Mouse (Mus musculus) spleen, adult 12 weeks (tissue): Measurements from ENCODE around the gene Irf1.
"Not testable (repeated sequence)": the region's sequence is repeated elsewhere in the genome, so short reads cannot be mapped to it uniquely, and the experiment has no call there.

Experiments used
- DNase-seq: peaks from one replicate; pipeline ENCODE4 v3.0.0; 2022; ENCODE audit warnings: low spot score

The Irf1 gene

DNA sequence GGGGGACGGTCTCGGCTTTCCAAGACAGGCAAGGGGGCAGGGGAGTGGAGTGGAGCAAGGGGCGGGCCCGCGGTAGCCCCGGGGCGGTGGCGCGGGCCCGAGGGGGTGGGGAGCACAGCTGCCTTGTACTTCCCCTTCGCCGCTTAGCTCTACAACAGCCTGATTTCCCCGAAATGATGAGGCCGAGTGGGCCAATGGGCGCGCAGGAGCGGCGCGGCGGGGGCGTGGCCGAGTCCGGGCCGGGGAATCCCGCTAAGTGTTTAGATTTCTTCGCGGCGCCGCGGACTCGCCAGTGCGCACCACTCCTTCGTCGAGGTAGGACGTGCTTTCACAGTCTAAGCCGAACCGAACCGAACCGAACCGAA lies at the start of gene Irf1:
Gene Irf1, plus strand, starts transcription at position 255 of the 365 bp plus-strand sequence.
- peak; percentile 80 for DNase-seq

DNA sequence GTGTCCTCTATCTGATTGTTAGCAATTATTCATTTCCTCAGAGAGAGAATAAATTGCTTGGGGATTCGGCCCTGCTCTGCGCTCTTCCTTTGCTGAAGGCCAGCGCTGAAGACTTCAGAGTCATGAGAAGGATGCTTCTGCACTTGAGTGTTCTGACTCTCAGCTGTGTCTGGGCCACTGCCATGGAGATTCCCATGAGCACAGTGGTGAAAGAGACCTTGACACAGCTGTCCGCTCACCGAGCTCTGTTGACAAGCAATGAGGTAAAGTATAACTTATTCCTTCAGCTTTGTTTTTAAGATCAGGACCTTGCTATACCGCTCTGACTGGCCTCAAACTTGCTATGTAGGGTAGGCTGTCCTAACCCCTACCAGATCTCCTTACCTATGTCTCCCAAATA lies 49.1 kb upstream of the Irf1 start, which contains the start of gene Il5:
Gene Il5, plus strand, starts transcription at position 80 of the 400 bp plus-strand sequence.
- DNase-seq = no peak

DNA sequence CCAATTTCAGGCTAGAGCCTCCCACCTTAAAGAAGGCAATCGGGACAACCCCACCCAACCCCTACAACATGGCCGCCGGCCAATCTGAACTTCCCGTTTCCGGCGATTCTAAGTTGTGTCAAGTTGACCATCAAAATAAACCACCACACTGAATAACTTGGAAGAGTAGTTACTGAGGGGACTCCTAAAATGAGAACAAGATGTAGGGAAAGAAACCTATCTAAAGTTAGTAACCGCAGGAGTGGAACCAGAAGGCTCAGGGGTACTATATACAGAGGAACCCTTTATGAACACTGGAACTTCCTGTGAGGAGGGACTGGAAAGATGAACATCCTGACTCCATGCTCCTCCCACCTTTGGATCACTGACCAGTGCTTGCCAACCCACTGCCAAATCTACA lies 38.4 kb upstream of the Irf1 start:
- DNase-seq = no peak

DNA sequence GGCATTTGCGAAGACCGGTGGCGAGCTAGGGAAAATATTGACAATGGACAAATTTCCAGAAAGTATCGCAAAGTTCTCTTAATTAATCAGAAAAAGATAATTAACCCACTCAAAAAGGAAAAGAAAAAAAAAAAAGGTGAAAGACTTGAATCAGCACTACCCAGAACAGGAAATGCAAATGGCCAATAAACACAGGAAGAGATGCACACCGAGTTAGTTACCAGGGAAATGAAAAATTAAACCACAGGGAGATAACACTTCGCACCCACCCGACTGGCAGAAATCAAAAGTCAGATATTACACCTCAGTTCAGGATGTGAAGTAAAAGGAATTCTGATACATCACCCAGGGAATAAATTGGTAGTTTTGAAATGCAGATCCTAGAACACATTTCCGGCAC lies 37.6 kb upstream of the Irf1 start:
- no peak for DNase-seq

DNA sequence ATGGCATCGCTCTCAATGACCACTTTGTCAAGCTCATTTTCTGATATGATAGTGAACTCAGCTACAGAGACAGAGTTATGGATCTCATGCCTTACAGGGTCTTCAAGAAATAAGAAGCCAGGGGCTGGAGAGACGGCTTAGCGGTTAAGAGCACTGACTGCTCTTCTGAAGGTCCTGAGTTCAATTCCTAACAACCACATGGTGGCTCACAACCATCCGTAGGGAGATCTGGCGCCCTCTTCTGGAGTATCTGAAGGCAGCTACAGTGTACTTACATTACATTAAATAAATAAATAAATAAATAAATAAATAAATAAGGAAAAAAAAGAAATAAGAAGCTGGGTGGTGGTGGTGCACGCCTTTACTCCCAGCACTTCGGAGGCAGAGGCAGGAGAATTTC lies 36.0 kb upstream of the Irf1 start:
- DNase-seq = no peak

DNA sequence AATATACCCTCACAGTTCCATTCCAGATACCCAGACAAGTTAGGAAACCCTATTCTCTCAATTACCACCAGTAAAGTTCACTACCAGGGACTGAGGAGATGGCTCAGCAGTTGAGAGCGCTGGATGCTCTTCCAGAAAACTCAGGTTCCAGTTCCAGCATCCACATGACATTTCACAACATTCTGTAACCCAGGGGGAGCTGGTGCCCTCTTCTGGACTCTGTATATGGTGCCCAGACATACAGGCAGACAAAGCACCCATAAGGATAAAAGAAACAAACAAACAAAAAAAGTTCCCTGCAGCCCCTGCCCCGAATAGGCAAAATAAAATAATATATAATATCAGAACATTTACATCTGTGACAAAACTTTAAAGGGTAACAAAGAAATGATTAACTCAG lies 35.4 kb upstream of the Irf1 start:
- no peak for DNase-seq

DNA sequence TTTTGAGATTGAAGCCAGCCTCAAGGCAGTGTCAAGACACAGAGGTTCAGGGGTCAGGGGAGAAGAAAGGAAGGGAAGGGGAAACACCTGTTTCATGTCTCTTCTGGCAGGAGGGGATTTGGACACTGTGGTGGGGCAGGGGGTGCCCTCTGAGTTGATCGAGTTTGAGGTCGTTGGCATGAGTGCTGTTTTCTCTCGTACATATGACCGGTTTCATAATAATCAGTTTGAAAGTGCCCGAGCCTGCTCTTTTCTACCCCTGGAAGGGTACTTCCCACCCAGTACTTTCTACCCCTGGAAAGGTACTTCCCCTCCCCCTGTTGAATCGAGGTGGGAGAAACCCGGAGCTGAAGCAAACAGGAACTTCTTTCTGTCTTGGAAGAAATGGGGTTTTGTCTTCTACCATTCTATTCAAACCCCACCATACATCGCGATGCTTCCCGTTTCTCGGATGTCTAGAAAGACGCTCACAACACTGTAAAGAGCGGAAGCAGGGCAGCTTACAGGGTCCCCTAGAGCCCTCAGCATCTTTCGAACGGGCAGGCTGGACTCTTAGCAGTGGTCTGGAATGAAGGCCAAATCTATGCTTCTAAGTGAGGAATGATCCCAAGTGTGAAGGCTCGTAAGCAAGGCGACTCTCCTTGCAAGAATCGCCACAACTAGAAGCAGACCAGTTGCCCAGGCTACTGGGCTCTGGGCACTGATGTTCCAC lies 34.7 kb upstream of the Irf1 start:
- DNase-seq = no peak

DNA sequence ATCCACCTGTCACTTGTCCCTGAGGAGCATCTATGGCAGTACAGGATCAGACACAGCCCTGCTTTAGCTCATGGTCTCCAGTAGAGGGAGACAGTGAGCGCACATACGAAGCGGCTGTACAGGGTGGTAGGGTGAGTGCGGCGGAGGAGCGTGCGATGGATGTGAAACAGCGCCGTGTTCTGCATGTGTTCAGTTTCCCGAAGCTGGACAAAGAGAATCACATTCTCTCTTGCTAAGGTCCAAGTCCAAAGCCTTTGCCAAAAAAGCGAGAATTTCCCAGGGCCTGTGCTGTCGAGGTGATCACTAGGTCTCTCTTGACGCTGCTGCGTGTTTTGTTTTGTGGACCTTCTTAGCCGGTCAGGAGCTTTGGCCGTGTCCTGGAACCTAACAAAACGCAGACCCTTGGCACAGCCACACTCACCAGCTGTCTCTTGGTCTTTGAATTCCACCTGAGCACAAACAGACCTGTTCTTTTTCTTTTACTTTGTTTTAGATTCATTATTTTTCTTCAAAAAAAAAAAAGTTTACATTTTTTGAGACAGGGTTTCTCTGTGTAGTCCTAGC lies 34.0 kb upstream of the Irf1 start:
- peak; percentile 40 for DNase-seq

DNA sequence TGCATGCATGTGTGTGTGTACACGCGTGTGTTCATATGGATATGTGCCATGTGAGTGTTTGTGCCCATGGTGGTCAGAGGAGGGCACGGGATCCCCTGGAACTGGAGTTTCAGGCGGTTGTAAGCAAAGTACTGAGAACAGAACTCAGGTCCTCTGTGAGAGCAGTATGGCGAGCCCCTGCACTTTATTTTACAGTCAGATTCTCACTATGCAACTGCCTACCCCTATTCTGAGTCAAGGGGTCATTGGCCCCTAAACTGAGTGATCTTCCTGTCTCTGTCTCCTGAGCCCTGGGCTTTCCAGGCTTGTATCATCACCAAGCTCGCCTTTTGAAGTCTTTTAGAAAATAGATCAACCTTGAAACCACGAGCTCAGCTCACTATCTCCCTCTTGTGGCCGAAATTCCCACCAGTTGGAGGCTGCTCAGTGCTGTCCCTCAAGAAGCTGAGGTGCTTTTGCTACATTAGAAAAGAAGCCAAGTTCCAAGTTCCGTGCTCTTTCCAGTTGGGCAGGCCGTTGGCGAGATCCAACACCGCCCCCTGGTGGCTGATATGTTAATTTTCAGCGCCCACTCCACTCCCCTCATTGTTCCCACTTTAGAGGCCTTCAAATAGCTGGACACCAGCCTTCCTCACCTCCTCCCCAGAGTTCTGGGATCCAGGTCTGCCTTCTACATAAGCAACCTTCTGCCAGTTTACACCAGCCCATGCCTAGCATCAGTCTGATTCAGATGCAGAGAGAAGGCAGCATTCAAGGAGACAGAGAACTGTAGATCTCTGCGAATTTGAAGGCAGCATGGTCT lies 32.8 kb upstream of the Irf1 start:
- DNase-seq = peak; percentile 63

DNA sequence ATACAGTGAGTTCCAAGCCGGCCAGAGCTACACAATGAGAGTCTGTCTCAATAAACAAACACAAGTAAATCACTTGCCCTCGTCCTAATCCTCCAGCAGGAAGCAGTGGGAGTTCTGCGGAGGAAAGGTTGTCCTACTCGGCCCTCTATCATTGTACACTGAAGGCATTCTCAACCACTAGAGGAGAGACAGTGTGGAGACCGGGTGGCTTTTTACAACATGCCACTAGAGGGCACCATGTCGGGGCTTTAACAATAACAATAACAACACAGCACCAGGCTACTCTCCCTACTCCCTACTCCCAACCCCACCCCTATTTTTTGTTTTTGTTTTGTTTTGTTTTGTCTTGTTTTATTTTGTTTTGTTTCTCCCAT lies 32.3 kb upstream of the Irf1 start:
- DNase-seq = no peak

DNA sequence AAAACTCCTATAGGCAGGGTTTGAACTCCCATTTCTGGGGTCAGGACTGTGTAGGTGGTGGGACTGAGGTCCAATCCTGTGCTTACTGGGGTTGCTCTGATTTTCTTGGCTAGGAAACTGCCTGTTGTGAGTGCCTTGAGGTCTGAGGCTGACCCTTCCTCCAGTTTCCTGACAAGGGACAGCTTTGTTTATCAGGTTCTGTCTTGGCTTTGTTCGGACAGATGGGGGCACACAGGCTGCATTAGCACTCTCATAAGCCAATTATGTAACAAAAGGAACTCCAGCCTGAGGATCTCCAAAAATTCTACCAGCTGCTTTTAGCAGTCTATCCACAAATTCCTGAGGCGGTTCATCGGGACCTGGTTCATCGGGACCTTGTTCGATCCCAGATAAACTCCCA lies 27.5 kb upstream of the Irf1 start:
- no peak for DNase-seq

DNA sequence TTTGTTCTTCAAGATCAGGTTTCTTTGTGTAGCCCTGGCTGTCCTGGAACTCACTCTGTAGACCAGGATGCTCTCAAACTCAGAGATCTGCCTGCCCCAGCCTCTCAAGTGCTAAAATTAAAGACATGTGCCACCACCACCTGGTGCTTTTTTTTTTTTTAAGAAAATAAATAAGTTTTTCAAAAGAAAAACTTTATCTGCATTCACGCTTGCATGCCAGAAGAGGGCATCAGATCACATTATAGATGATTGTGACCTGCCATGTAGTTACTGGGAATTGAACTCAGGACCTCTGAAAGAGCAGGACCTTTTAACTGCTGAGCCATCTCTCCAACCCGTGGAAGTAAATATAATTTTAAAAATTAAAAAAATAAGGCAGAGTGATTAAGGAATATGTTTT lies 24.6 kb upstream of the Irf1 start:
- DNase-seq = no peak

DNA sequence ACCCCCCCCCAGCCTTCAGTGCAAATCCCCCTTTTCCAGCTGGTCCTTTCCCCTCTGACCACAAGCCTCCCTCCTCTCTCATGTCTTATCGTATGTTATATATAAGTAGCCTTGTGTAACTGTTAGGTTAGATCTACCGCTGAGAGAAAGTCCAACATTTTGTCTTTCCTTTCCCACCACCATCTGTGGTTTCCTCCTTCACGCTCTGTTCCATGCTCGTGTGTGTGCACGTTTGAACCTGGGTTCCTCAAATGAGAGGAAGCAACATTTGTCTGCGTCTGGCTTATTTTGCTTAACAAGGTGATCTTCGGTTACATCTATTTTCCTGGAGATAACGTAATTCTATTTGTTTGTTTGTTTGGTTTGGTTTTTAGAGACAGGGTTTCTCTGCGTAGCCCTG lies 21.8 kb upstream of the Irf1 start:
- no peak for DNase-seq

DNA sequence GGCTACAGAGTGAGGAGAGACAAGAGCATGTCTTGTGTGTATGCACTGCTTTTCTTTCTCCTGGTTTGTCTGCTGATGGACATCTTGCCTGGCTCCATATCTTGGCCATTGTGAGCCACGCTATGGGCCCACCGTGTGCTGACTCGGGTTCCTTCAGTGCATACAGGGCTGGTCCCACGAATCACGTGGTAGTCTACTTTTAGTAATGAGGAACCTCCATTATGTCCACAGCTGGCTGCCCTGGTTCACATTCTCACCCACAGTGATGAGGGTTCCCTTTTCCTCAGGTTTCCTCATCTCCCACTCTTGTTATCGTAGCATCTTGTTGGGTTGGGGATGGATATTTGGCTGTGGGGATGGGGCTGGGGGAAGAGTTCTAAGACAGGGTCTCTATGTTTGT lies 21.2 kb upstream of the Irf1 start:
- DNase-seq = no peak

DNA sequence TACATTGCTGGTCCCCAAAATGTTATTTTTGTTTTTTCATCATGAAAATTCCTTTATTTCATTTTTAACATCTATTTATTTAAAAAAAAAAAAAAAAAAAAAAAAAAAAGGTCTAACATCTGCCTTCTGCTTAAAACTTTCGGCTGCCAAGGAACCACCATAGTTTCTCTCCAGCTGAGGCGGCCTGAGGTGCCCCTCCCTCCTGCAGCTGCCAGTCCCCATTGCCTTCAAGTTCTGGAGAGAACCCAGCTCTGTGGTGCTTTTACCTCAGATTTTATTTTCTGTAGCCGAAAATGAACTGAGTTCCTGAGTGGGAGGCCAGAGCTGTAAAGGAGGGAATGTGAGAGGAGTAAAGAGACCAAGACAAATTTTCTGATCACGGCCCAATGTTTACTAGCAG lies 20.5 kb upstream of the Irf1 start:
- no peak for DNase-seq

DNA sequence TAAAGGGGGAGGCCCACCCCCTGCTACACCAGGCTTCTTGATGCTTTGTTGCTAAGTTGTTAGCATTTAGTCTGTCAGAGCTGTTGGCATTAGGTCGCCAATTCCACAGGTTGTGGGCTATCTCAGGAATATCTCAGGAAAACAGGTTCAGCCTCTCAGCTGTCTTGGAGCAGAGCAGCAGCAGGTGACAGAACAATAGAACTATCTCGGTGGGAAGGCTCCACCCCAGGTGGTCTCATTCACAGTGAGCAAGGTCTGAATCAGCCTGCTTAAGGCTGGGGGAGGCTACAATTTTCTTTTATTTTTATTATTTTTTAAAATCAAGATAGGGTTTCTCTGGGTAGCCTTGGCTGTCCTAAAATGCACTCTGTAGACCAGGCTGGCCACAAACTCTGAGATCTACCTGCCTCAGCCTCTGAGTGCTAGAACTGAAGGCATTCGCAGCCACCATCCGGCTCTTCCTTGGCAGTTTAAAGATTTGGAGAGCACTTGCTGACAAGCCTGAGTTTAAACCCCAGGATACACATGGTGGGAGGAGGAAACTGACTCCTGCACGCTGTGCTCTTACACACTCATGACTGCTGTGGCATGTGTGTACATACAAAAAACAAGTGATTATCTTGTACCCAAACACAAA lies 20.0 kb upstream of the Irf1 start:
- no peak for DNase-seq

DNA sequence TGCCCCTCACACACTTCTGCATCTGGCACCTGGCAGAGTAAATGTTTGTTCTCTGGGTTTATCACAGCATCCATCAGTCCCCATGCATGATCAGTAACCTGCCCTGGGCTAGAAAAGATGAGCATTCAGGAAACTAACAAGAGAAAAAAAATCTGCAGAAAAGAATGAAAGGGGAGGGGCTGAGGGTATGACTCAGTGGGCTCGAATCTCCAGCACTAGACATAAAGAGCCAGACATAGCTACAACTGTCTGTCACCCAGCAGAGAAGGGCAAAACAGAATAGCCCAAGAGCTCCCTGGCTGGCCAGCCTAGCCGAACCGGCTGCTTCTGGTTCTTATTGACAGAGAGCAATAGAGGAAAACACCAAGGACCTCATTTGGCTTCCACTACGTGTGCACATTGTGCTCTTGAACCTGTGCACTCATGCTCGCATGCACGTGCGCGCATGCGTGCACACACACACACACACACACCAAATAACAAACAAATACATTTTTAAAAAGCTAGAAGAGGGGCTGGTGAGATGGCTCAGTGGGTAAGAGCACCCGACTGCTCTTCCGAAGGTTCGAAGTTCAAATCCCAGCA lies 14.7 kb upstream of the Irf1 start:
- DNase-seq = no peak

DNA sequence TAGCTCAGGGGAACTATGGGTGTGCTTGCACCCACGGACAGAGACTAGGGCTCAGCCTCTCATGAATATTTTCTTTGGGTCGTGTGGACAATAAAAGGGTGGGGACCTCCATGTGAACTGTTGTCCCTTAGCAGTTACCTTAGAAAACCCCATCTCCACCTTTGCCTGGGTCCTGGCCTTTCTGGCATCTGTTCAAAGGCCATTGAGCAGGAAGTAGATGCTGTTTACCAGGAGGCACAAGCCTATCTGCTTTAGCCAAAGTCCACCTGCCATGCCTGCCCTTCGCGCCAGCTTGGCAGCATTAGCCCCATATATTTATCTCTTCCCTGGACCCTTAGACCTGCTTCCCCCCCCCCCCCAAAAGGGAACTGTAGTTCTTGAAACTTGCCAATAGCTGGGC lies 12.2 kb upstream of the Irf1 start:
- no peak for DNase-seq

DNA sequence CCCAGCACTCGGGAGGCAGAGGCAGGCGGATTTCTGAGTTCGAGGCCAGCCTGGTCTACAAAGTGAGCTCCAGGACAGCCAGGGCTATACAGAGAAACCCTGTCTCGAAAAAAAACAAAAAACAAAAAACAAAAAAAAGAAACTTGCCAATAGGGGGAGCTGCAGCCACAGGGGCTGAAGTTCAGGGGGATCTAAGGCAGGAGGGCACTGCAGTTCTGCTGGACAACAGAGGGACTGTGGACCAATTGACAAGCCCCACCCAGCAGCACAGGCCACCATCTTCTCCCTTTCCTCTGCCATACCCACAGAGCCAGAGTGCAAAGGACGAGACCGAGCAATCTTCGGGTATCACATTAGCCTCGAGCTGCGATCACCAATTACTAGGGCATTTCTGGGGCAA lies 11.8 kb upstream of the Irf1 start:
- not testable (repeated sequence) for DNase-seq

DNA sequence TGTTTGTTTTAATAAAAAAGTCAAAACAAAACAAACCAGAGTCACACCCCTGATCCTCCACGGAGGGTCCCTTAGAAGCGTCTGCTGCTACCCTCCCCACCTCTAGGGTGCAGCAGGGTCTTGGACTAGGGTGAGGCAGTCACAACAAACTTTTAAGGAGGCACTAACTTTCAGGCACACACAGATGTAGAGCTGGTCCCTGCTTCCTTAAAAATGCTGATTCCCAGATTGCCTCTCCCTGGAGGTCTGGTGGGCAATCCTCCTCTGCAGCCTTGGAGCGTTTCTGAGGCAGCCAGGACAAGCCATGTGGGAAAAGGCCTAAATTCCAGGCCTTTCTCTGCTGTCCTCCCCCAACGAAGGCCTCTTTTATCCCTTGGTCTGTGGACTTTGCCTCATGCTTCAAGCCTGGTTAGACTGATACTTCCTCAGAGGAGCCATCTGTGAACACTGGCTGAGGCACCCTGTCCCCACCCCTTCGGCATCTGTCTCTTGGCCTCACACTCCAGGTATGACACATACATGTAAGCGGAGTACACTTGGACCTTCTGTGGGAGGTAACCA lies 10.9 kb upstream of the Irf1 start:
- no peak for DNase-seq

DNA sequence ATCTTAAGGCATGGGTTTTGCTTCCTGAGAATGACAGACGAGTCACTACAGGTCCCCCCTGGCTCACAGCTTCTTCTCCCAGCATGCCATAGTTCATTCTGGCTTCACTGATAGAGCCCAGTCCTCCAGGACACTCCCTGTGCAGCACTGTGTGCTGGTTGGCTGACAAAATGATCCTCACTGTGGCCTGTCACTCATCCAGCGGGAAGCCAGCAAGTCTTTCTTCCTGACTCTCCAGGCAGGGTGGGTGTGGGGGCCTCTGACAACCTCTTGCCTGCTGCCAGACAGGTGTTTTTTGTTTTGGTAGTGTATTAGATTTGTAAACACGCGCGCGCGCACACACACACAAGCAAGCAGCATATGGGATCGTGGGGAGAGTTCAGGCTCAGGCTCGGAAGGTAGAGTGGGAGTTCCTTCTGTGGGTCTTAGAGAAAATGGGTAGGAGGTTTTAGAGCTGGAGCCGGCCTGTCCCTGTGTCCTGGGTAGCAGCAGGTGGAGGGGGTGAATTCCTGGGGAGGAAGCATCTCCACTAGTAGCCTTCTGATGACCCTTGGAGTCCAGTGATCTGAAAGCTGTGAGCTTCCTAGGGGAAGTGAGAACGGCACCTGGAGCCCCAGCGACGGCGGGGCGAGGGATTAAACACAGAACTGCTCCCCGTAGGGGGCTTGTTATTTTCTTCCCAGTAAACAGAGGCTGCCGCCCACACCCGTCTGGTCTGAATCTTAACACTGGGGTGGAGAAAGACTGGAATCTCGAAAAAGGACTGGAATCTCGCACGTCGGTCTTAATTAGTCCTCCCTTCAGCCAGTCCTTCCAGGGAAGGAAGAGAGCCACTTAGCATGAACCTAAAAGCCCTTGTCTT lies 10.0 kb upstream of the Irf1 start:
- no peak for DNase-seq
